Comparison of ENCODE assay signal across 14 mouse cellular contexts in the genomic region with DNA sequence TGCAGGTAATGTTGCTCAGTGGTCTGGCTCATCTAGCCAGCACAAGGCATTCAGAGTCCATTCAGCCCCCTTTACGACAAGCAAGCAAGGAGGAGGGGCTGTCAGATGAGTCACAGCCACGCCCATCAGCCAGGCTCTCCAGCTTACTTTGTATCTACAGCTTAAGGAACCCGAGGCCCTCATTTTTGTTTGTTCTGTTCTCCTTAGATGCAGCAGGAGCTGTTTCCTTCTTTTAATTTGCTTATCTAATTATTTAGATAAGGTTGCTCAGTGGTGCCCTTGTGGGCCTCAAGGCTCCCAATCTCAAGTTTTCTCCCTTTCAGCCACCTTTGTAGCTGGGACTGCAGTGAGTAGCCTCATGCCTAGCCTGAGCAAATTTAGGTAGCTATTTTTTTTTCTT. TPM values are rescaled to one million over a fixed set of nuclear protein-coding genes. Genes with fewer than 3 reads are reported as not detected.
DNase-seq lines count a peak whose midpoint lies in the region; ATAC-seq and TF ChIP-seq lines count a peak whose summit lies in the region.
"Had no signal": no experiment of that assay in that cellular context is flagged by ENCODE, and none has a peak within 500 bp of the region (broad histone marks: within the 10 kb centered on the region; RNA-seq: fewer than 3 reads in every experiment).

No protein-coding gene starts in this region.

- no peak for DNase-seq in heart, adult 8-10 months (ENCODE audit: low spot score)
- DNase-seq in G1E (ENCODE audit: low spot score) = peak; percentile 24
- DNase-seq in embryo, embryonic 10.5 days (ENCODE audit: low spot score) = peak; percentile 51
- DNase-seq in liver, postnatal 0 days = peak; percentile 41
- DNase-seq in layer of hippocampus, adult 11-12 months (ENCODE audit: low spot score) = no peak
- DNase-seq in thymus, postnatal 14 days = no peak
- DNase-seq in cerebellum, postnatal 14 days = no peak
- DNase-seq: adrenal gland, postnatal 14 days; forebrain, postnatal 0 days; heart, postnatal 14 days; kidney, adult 8-10 months had no signal

- no peaks in the 10 kb centered on the region for H3K36me3 ChIP-seq in heart, embryonic 14.5 days (ENCODE audit: control insufficient read depth, insufficient read depth, low read length)
- H3K36me3 ChIP-seq in G1E (replicated peaks) = peaks cover 16% of the 10 kb centered on the region
- no peaks in the 10 kb centered on the region for H3K36me3 ChIP-seq in liver, postnatal 0 days (replicated peaks; ENCODE audit: insufficient read depth, low read length)
- H3K36me3 ChIP-seq: neural tube, embryonic 13.5 days had no signal

- no peak overlapping the region for H3K4me3 ChIP-seq in heart, embryonic 14.5 days (ENCODE audit: control insufficient read depth in 1 of 2, insufficient read depth in 1 of 2, low read depth in 1 of 2, low read length in 2 of 2)
- no peak overlapping the region for H3K4me3 ChIP-seq in G1E (ENCODE audit: low read depth, low read length)
- H3K4me3 ChIP-seq in liver, postnatal 0 days (ENCODE audit: low read depth, low read length) = no peak overlapping the region
- H3K4me3 ChIP-seq: neural tube, embryonic 13.5 days had no signal

- no peak overlapping the region for H3K9ac ChIP-seq in heart, embryonic 14.5 days (ENCODE audit: low read length)
- no peak overlapping the region for H3K9ac ChIP-seq in liver, postnatal 0 days (replicated peaks)
- H3K9ac ChIP-seq: forebrain, postnatal 0 days; neural tube, embryonic 13.5 days had no signal

- 16% methylated on average over 3 of the region's 3 CpGs for WGBS in heart, embryonic 14.5 days
- 33% methylated on average over 3 of the region's 3 CpGs for WGBS in liver, postnatal 0 days (ENCODE audit: insufficient replicate concordance)

- H3K27ac ChIP-seq in heart, embryonic 14.5 days (replicated peaks in 1 of 2; ENCODE audit: control insufficient read depth in 1 of 2, insufficient read depth in 1 of 2, low read depth in 2 of 2, low read length in 2 of 2) = 0 out of 4 replicates have a peak overlapping the region, but pooled peaks have one; percentile 3 to 67
- H3K27ac ChIP-seq in liver, postnatal 0 days (ENCODE audit: low read depth) = no peak overlapping the region
- H3K27ac ChIP-seq: neural tube, embryonic 13.5 days had no signal

- H3K9me3 ChIP-seq in heart, embryonic 14.5 days (ENCODE audit: control insufficient read depth, low read length) = no peaks in the 10 kb centered on the region
- H3K9me3 ChIP-seq in G1E (replicated peaks) = peaks cover 4% of the 10 kb centered on the region
- H3K9me3 ChIP-seq in liver, postnatal 0 days (ENCODE audit: low read length) = no peaks in the 10 kb centered on the region
- H3K9me3 ChIP-seq: neural tube, embryonic 13.5 days had no signal

- TF ChIP-seq EP300 in liver, postnatal 0 days (IDR thresholded peaks at IDR 0.05; ENCODE audit: low read depth) = no peak

- H3K27me3 ChIP-seq in heart, embryonic 14.5 days (ENCODE audit: control insufficient read depth, insufficient read depth, low read length) = no peaks in the 10 kb centered on the region
- no peaks in the 10 kb centered on the region for H3K27me3 ChIP-seq in G1E (ENCODE audit: insufficient read depth, low read length)
- H3K27me3 ChIP-seq in liver, postnatal 0 days (ENCODE audit: insufficient read depth, low read length) = no peaks in the 10 kb centered on the region
- H3K27me3 ChIP-seq: CH12.LX; neural tube, embryonic 13.5 days had no signal

- H3K4me2 ChIP-seq in heart, embryonic 14.5 days (ENCODE audit: low read length) = no peak overlapping the region
- no peak overlapping the region for H3K4me2 ChIP-seq in liver, postnatal 0 days (ENCODE audit: low read depth, low read length)
- H3K4me2 ChIP-seq: neural tube, embryonic 13.5 days had no signal

- TF ChIP-seq CTCF in G1E (IDR thresholded peaks at IDR 0.05; ENCODE audit: low read depth, low read length) = no peak
- no peak for TF ChIP-seq CTCF in liver, postnatal 0 days (IDR thresholded peaks at IDR 0.05; ENCODE audit: low read depth)

- peaks cover 2 to 5% of the 10 kb centered on the region in 2 experiments; a peak in 3 of 4 replicates for H3K4me1 ChIP-seq in heart, embryonic 14.5 days (ENCODE audit: control insufficient read depth in 2 of 2, insufficient read depth in 2 of 2, low read length in 2 of 2)
- H3K4me1 ChIP-seq in G1E (ENCODE audit: insufficient read depth, low read depth, low read length) = peaks cover 24% of the 10 kb centered on the region
- H3K4me1 ChIP-seq in liver, postnatal 0 days (ENCODE audit: insufficient read depth) = peaks cover 2% of the 10 kb centered on the region; the same call in 1 of the 2 replicates
- H3K4me1 ChIP-seq: neural tube, embryonic 13.5 days had no signal

- no peak for ATAC-seq in heart, embryonic 14.5 days (ENCODE audit: insufficient number of reproducible peaks, insufficient read depth, low FRiP score, low read depth)
- peak; percentile 73 for ATAC-seq in G1E (ENCODE audit: extremely low read depth, insufficient number of reproducible peaks, low FRiP score, poor library complexity, severe bottlenecking)
- 0 out of 2 replicates have a peak, but pooled peaks have one; percentile 23 for ATAC-seq in liver, postnatal 0 days
- ATAC-seq: forebrain, postnatal 0 days had no signal

RNA-seq across cellular contexts. Expression of a gene that starts 20.3 kb away (rescaled TPM):
- polyA plus RNA-seq in heart, embryonic 14.5 days (2014; fragmentation: Nextera tagmentation; extraction: Ambion mirVana) = 55.1 and 56.1 TPM in 2 replicates
- total RNA-seq in heart, adult 8-10 months (2022) = 10 to 100 TPM; 53.1 to 64.7 (median 62.6) TPM
- total RNA-seq in G1E (2014; fragmentation: Nextera tagmentation) (371 and 441 TPM in 2 replicates), G1E (2017) (386 and 434 TPM in 2 replicates)
- polyA plus RNA-seq in G1E (2012) = 22.9 and 26.0 TPM in 2 replicates
- 12.7 and 13.7 TPM in 2 replicates for polyA plus RNA-seq in liver, postnatal 0 days (2015; fragmentation: Nextera tagmentation; extraction: Ambion mirVana)

RNA-seq across cellular contexts. Expression of a gene that starts 45.0 kb away (rescaled TPM):
- polyA plus RNA-seq in heart, embryonic 14.5 days (2014; fragmentation: Nextera tagmentation; extraction: Ambion mirVana) = 25.6 and 28.1 TPM in 2 replicates
- 10 to 100 TPM in 3 of 4 experiments, 1 to 10 TPM in 1; 10.0 to 14.4 (median 10.6) TPM for total RNA-seq in heart, adult 8-10 months (2022)
- 182 and 208 TPM in 2 replicates for total RNA-seq in G1E (2014; fragmentation: Nextera tagmentation)
- total RNA-seq in G1E (2017) = 83.1 and 96.7 TPM in 2 replicates
- 31.8 and 32.1 TPM in 2 replicates for polyA plus RNA-seq in G1E (2012)
- polyA plus RNA-seq in liver, postnatal 0 days (2015; fragmentation: Nextera tagmentation; extraction: Ambion mirVana) = 4.6 and 5.1 TPM in 2 replicates

Comparison
In these comparisons a context has a peak if more than half of its experiments do, and no peak if none do; other contexts are left out.
1. DNase-seq: peak in G1E (single experiment), embryo, embryonic 10.5 days (single experiment) and liver, postnatal 0 days (single experiment); none in heart, adult 8-10 months (single experiment), layer of hippocampus, adult 11-12 months (single experiment), thymus, postnatal 14 days (single experiment) and cerebellum, postnatal 14 days (0 of 2).